Comparison of ENCODE assay signal across 23 mouse cellular contexts in genomic region chr13:29641200-29641599, GRCm38 (mm10).
DNase-seq lines count a peak whose midpoint lies in the region; ATAC-seq and TF ChIP-seq lines count a peak whose summit lies in the region.
"Had no signal": no experiment of that assay in that cellular context is flagged by ENCODE, and none has a peak within 500 bp of the region (broad histone marks: within the 10 kb centered on the region; RNA-seq: fewer than 3 reads in every experiment).

No protein-coding gene starts in this region.

- no peak for TF ChIP-seq POLR2A in liver, adult 2 months (IDR thresholded peaks at IDR 0.05; ENCODE audit: extremely low read depth, insufficient read depth, low read length)
- TF ChIP-seq POLR2A in lung, adult 2 months (IDR thresholded peaks at IDR 0.05; ENCODE audit: borderline replicate concordance, extremely low read depth, low read depth, low read length), result no peak

- DNase-seq in liver, adult 2 months (ENCODE audit: extremely low read depth, low read depth, low spot score), result peak; percentile 78
- DNase-seq in liver, embryonic 11.5 days (ENCODE audit: low spot score), result no peak
- no peak for DNase-seq in embryonic facial prominence, embryonic 10.5 days (ENCODE audit: low spot score)
- no peak for DNase-seq in layer of hippocampus, postnatal 36 days
- no peak for DNase-seq in lung, adult 2 months
- DNase-seq: adrenal gland, postnatal 14 days; cerebellum, adult 18-20 months; cerebellum, adult 9-11 months; gastrocnemius, postnatal 10 days; heart, adult 18-20 months; heart, postnatal 10 days; heart, postnatal 4 days had no signal

- no peaks in the 10 kb centered on the region for H3K36me3 ChIP-seq in liver, adult 2 months (ENCODE audit: control insufficient read depth, insufficient read depth, low read length)
- H3K36me3 ChIP-seq in liver, embryonic 11.5 days (ENCODE audit: control insufficient read depth, insufficient read depth, low read length), result no peaks in the 10 kb centered on the region
- H3K36me3 ChIP-seq in embryonic facial prominence, embryonic 10.5 days (replicated peaks), result no peaks in the 10 kb centered on the region
- H3K36me3 ChIP-seq in intestine, postnatal 0 days (ENCODE audit: control insufficient read depth, insufficient read depth), result no peaks in the 10 kb centered on the region
- H3K36me3 ChIP-seq in liver, embryonic 16.5 days (ENCODE audit: control insufficient read depth, insufficient read depth), result no peaks in the 10 kb centered on the region
- H3K36me3 ChIP-seq: embryonic facial prominence, embryonic 15.5 days; forebrain, embryonic 10.5 days; heart, embryonic 10.5 days; hindbrain, embryonic 13.5 days had no signal

- no peak overlapping the region for H3K9ac ChIP-seq in liver, adult 2 months (ENCODE audit: low read depth, low read length)
- H3K9ac ChIP-seq in liver, embryonic 11.5 days (ENCODE audit: low read depth, low read length), result no peak overlapping the region
- no peak overlapping the region for H3K9ac ChIP-seq in intestine, postnatal 0 days (ENCODE audit: low read depth, low read length)
- H3K9ac ChIP-seq in liver, embryonic 16.5 days (ENCODE audit: low read depth, low read length), result no peak overlapping the region
- H3K9ac ChIP-seq: embryonic facial prominence, embryonic 15.5 days; hindbrain, embryonic 13.5 days had no signal

- ATAC-seq in liver, embryonic 11.5 days (replicated peaks; ENCODE audit: low FRiP score), result no peak; the same call in 1 of the 2 replicates
- peak; percentile 25; the same call in 1 of the 2 replicates for ATAC-seq in intestine, postnatal 0 days
- ATAC-seq in liver, embryonic 16.5 days (ENCODE audit: low read depth), result peak; percentile 75
- ATAC-seq: activated CD4-positive, CD25-positive, alpha-beta regulatory T cell, adult 4 months; forebrain, embryonic 14.5 days; Patski had no signal

- peaks cover 2% of the 10 kb centered on the region; the same call in 1 of the 2 replicates for H3K79me2 ChIP-seq in liver, adult 2 months (ENCODE audit: control insufficient read depth, insufficient read depth, low read length)

- H3K27me3 ChIP-seq in liver, adult 2 months (ENCODE audit: control insufficient read depth, insufficient read depth, low read length), result no peaks in the 10 kb centered on the region
- H3K27me3 ChIP-seq in liver, embryonic 11.5 days (replicated peaks; ENCODE audit: control insufficient read depth, insufficient read depth, low read length), result no peaks in the 10 kb centered on the region
- no peaks in the 10 kb centered on the region for H3K27me3 ChIP-seq in embryonic facial prominence, embryonic 10.5 days (replicated peaks; ENCODE audit: low read depth, poor library complexity, severe bottlenecking)
- no peaks in the 10 kb centered on the region for H3K27me3 ChIP-seq in intestine, postnatal 0 days (replicated peaks; ENCODE audit: control insufficient read depth, insufficient read depth, low read length)
- no peaks in the 10 kb centered on the region for H3K27me3 ChIP-seq in liver, embryonic 16.5 days (ENCODE audit: control insufficient read depth, insufficient read depth, low read depth, low read length)
- H3K27me3 ChIP-seq: CH12.LX; embryonic facial prominence, embryonic 15.5 days; hindbrain, embryonic 13.5 days; Patski had no signal

- H3K4me2 ChIP-seq in liver, embryonic 11.5 days, result no peak overlapping the region
- H3K4me2 ChIP-seq in intestine, postnatal 0 days (replicated peaks; ENCODE audit: low read depth), result no peak overlapping the region
- H3K4me2 ChIP-seq in liver, embryonic 16.5 days (ENCODE audit: low read depth, low read length), result no peak overlapping the region
- H3K4me2 ChIP-seq: embryonic facial prominence, embryonic 15.5 days; hindbrain, embryonic 13.5 days had no signal

- no peaks in the 10 kb centered on the region for H3K9me3 ChIP-seq in liver, embryonic 11.5 days (ENCODE audit: control insufficient read depth, low read length)
- no peaks in the 10 kb centered on the region for H3K9me3 ChIP-seq in embryonic facial prominence, embryonic 10.5 days
- H3K9me3 ChIP-seq in intestine, postnatal 0 days (ENCODE audit: control insufficient read depth), result no peaks in the 10 kb centered on the region
- no peaks in the 10 kb centered on the region for H3K9me3 ChIP-seq in liver, embryonic 16.5 days (replicated peaks; ENCODE audit: control insufficient read depth, low read length)
- H3K9me3 ChIP-seq: embryonic facial prominence, embryonic 15.5 days; forebrain, embryonic 10.5 days; heart, embryonic 10.5 days; hindbrain, embryonic 13.5 days had no signal

- TF ChIP-seq CTCF in liver, adult 2 months (IDR thresholded peaks at IDR 0.05; ENCODE audit: low read depth, low read length), result no peak
- 0 out of 2 replicates have a peak, but pooled peaks have one; percentile 20 for TF ChIP-seq CTCF in intestine, postnatal 0 days (IDR thresholded peaks at IDR 0.05; ENCODE audit: low read depth)
- no peak for TF ChIP-seq CTCF in lung, adult 2 months (IDR thresholded peaks at IDR 0.05; ENCODE audit: insufficient read depth, low read length)

- peaks cover 9% of the 10 kb centered on the region for H3K4me1 ChIP-seq in liver, adult 2 months (ENCODE audit: control insufficient read depth, insufficient read depth, low read length)
- no peaks in the 10 kb centered on the region for H3K4me1 ChIP-seq in liver, embryonic 11.5 days (replicated peaks; ENCODE audit: control insufficient read depth, insufficient read depth, low read length)
- peaks cover 4% of the 10 kb centered on the region; the same call in 1 of the 2 replicates for H3K4me1 ChIP-seq in embryonic facial prominence, embryonic 10.5 days
- no peaks in the 10 kb centered on the region for H3K4me1 ChIP-seq in intestine, postnatal 0 days (replicated peaks; ENCODE audit: control insufficient read depth, insufficient read depth, low read length)
- no peaks in the 10 kb centered on the region; the same call in 1 of the 2 replicates for H3K4me1 ChIP-seq in liver, embryonic 16.5 days (ENCODE audit: control insufficient read depth, low read depth, low read length)
- no peaks in the 10 kb centered on the region for H3K4me1 ChIP-seq in lung, adult 2 months (ENCODE audit: control insufficient read depth, insufficient read depth, low read length)
- H3K4me1 ChIP-seq: embryonic facial prominence, embryonic 15.5 days; hindbrain, embryonic 13.5 days had no signal

- no peak overlapping the region for H3K27ac ChIP-seq in liver, adult 2 months (replicated peaks; ENCODE audit: insufficient read depth, low read depth, low read length)
- no peak overlapping the region for H3K27ac ChIP-seq in liver, embryonic 11.5 days (ENCODE audit: low read depth, low read length)
- 0 out of 2 replicates have a peak overlapping the region, but pooled peaks have one; percentile 40 for H3K27ac ChIP-seq in embryonic facial prominence, embryonic 10.5 days (replicated peaks)
- no peak overlapping the region for H3K27ac ChIP-seq in intestine, postnatal 0 days (ENCODE audit: low read depth, low read length)
- H3K27ac ChIP-seq in liver, embryonic 16.5 days (ENCODE audit: low read length), result no peak overlapping the region
- H3K27ac ChIP-seq: embryonic facial prominence, embryonic 15.5 days; forebrain, embryonic 10.5 days; heart, embryonic 10.5 days; hindbrain, embryonic 13.5 days had no signal

- H3K4me3 ChIP-seq in liver, adult 2 months (ENCODE audit: insufficient read depth, low read depth, low read length), result no peak overlapping the region
- H3K4me3 ChIP-seq in liver, embryonic 11.5 days (ENCODE audit: low read depth, low read length), result no peak overlapping the region
- H3K4me3 ChIP-seq in embryonic facial prominence, embryonic 10.5 days, result no peak overlapping the region
- no peak overlapping the region for H3K4me3 ChIP-seq in intestine, postnatal 0 days (ENCODE audit: low read depth, low read length)
- no peak overlapping the region for H3K4me3 ChIP-seq in liver, embryonic 16.5 days (ENCODE audit: low read depth, low read length)
- H3K4me3 ChIP-seq in lung, adult 2 months (replicated peaks; ENCODE audit: extremely low read depth, low read depth, low read length), result no peak overlapping the region
- H3K4me3 ChIP-seq: embryonic facial prominence, embryonic 15.5 days; erythroblast, embryonic 14.5 days; forebrain, embryonic 10.5 days; heart, embryonic 10.5 days; hindbrain, embryonic 13.5 days had no signal

- 39% methylated on average over 5 of the region's 5 CpGs for WGBS in liver, adult 2 months
- 72% methylated on average over 5 of the region's 5 CpGs for WGBS in liver, embryonic 11.5 days
- 83% methylated on average over 5 of the region's 5 CpGs for WGBS in embryonic facial prominence, embryonic 10.5 days
- WGBS in intestine, postnatal 0 days, result 62% methylated on average over 5 of the region's 5 CpGs
- WGBS in liver, embryonic 16.5 days (ENCODE audit: insufficient replicate concordance), result 62% methylated on average over 5 of the region's 5 CpGs
- 75% methylated on average over 5 of the region's 5 CpGs for WGBS in lung, adult 2 months
